Mouse (Mus musculus): ENCODE results near the gene Shkbp1. TPM values are rescaled to one million over a fixed set of nuclear protein-coding genes. Genes with fewer than 3 reads are reported as not detected.

Shkbp1 gene
- total RNA-seq, 2 experiments from 2014 or later = 27.9 to 33.2 TPM

- DNase-seq (ENCODE audit: low spot score in 2 of 2) = no peak
Observed at GRCm38 (mm10) chr7:27314393-27314792, 41.4 kb downstream of the Shkbp1 start.

- no peak for DNase-seq (ENCODE audit: low spot score in 2 of 2)
Observed at GRCm38 (mm10) chr7:27311651-27312284, 44.1 kb downstream of the Shkbp1 start.

GRCm38 (mm10) chr7:27310996-27311535 lies 44.8 kb downstream of the Shkbp1 start:
- no peak for DNase-seq (ENCODE audit: low spot score in 2 of 2)

GRCm38 (mm10) chr7:27310306-27310705 lies 45.5 kb downstream of the Shkbp1 start:
- no peak for DNase-seq (ENCODE audit: low spot score in 2 of 2)

GRCm38 (mm10) chr7:27309832-27310231 lies 46.0 kb downstream of the Shkbp1 start:
- DNase-seq (ENCODE audit: low spot score in 2 of 2) = no peak

- no peak for DNase-seq (ENCODE audit: low spot score in 2 of 2)
Observed at GRCm38 (mm10) chr7:27308821-27309549, 46.8 kb downstream of the Shkbp1 start.

- no peak for DNase-seq (ENCODE audit: low spot score in 2 of 2)
Observed at GRCm38 (mm10) chr7:27307551-27307950, 48.3 kb downstream of the Shkbp1 start.

- DNase-seq (ENCODE audit: low spot score in 2 of 2) = peak in 1 of 2 experiments; percentile 29
Observed at GRCm38 (mm10) chr7:27306161-27307160, 49.4 kb downstream of the Shkbp1 start.

- DNase-seq (ENCODE audit: low spot score in 2 of 2) = no peak
Observed at GRCm38 (mm10) chr7:27305091-27305730, 50.6 kb downstream of the Shkbp1 start.

GRCm38 (mm10) chr7:27302172-27302571 lies 53.6 kb downstream of the Shkbp1 start:
- peak; percentile 65 to 77 for DNase-seq (ENCODE audit: low spot score in 2 of 2)

GRCm38 (mm10) chr7:27300801-27301200 lies 55.0 kb downstream of the Shkbp1 start:
- DNase-seq (ENCODE audit: low spot score in 2 of 2) = no peak

- DNase-seq (ENCODE audit: low spot score in 2 of 2) = no peak
Observed at GRCm38 (mm10) chr7:27300351-27300750, 55.5 kb downstream of the Shkbp1 start.

- no peak for DNase-seq (ENCODE audit: low spot score in 2 of 2)
Observed at GRCm38 (mm10) chr7:27298816-27299215, 57.0 kb downstream of the Shkbp1 start.

GRCm38 (mm10) chr7:27298033-27298610 lies 57.7 kb downstream of the Shkbp1 start:
- DNase-seq (ENCODE audit: low spot score in 2 of 2) = no peak

GRCm38 (mm10) chr7:27296518-27296917 lies 59.3 kb downstream of the Shkbp1 start:
- DNase-seq (ENCODE audit: low spot score in 2 of 2) = no peak

GRCm38 (mm10) chr7:27295956-27296355 lies 59.9 kb downstream of the Shkbp1 start:
- DNase-seq (ENCODE audit: low spot score in 2 of 2) = no peak
